Mouse (Mus musculus): Measurements from ENCODE around the gene Fxn.
A peak's percentile ranks its signal among the peaks of the same experiment; 100 is the strongest.
"Not testable (repeated sequence)": the region's sequence is repeated elsewhere in the genome, so short reads cannot be mapped to it uniquely, and the experiment has no call there.

The Fxn gene

GRCm38 (mm10) chr19:24241271-24241670, 39.1 kb downstream of the Fxn start:
- no peak for DNase-seq

GRCm38 (mm10) chr19:24238011-24238410, 42.4 kb downstream of the Fxn start:
- DNase-seq: no peak

GRCm38 (mm10) chr19:24232356-24232755, 48.0 kb downstream of the Fxn start:
- DNase-seq: not testable (repeated sequence)

- no peak for DNase-seq
These were observed 55.1 kb downstream of the Fxn start for GRCm38 (mm10) chr19:24225305-24225696.

- peak; percentile 9 to 19 for DNase-seq
These were observed 55.7 kb downstream of the Fxn start, which contains the start of gene Tjp2 for GRCm38 (mm10) chr19:24224500-24225304. Gene Tjp2 (minus strand): TSS chr19:24225030.

GRCm38 (mm10) chr19:24223851-24224251, 56.6 kb downstream of the Fxn start:
- DNase-seq: peak in 1 of 2 experiments; percentile 3

GRCm38 (mm10) chr19:24221455-24221854, 59.0 kb downstream of the Fxn start:
- no peak for DNase-seq

GRCm38 (mm10) chr19:24220795-24221445, 59.5 kb downstream of the Fxn start:
- DNase-seq: no peak

- no peak for DNase-seq
These were observed 61.4 kb downstream of the Fxn start for GRCm38 (mm10) chr19:24219011-24219410.

GRCm38 (mm10) chr19:24218291-24218690, 62.1 kb downstream of the Fxn start:
- no peak for DNase-seq

- no peak for DNase-seq
These were observed 62.6 kb downstream of the Fxn start for GRCm38 (mm10) chr19:24217851-24218250.

- DNase-seq: no peak
These were observed 63.6 kb downstream of the Fxn start for GRCm38 (mm10) chr19:24216771-24217170.

GRCm38 (mm10) chr19:24214939-24215338, 65.5 kb downstream of the Fxn start:
- DNase-seq: no peak

GRCm38 (mm10) chr19:24213299-24213698, 67.1 kb downstream of the Fxn start:
- DNase-seq: no peak

GRCm38 (mm10) chr19:24212552-24213249, 67.7 kb downstream of the Fxn start:
- DNase-seq: no peak
